Mouse (Mus musculus): Measurements from ENCODE around the gene Wnt2b.

Gene Wnt2b

DNA sequence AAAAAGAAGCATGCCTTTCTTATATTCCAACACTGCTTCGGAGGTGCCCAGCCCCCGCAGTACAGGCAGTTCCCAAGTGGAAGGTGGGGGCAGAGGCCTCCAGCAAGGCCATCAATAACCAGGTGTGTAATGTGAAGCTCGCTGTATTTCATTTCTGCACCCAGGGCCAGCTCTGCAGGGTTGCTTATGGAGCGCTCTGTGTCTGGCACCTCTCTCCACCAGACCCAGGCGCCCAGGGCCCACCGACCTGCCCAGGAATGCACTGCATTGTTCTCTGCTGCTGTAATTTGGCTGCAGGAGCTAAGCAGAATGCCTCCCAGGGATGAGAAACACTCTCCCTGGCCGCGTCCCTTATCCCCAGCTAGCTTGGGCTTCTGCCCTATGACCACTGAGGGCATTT is 18.4 kb downstream of the Wnt2b start:
- CTCF ChIA-PET, result interaction anchor here in 1 of 4 experiments (0.6 kb wide), 1 partner anchor 35 kb away, joined by 5 read pairs; no protein-coding TSS in a partner anchor
- POLR2A ChIA-PET, result interaction anchor here in 1 of 4 experiments (1.0 kb wide), 1 partner anchor 128 kb away, joined by 3 read pairs; no protein-coding TSS in a partner anchor

DNA sequence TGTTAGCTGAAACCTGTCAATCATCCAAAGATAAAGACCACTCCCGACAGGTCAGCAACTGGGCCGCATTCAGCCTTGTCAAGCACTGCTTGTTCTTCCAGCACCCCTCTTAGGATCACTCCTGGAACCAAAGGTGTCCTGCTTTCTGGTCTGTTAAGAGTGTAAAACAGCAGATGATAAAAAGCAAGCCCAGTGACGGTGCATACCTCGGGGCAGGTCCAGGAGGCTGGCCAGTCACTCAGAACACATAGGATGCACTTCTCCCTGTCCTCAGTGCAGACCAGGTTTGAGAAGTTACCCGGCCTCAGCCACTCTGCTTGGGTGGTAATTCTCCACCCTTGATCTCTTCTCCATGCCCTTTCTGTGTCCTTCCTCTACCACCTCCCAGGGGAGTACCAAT is 19.0 kb downstream of the Wnt2b start:
- ChIA-PET CTCF (no interaction called here), POLR2A (no interaction called here)

DNA sequence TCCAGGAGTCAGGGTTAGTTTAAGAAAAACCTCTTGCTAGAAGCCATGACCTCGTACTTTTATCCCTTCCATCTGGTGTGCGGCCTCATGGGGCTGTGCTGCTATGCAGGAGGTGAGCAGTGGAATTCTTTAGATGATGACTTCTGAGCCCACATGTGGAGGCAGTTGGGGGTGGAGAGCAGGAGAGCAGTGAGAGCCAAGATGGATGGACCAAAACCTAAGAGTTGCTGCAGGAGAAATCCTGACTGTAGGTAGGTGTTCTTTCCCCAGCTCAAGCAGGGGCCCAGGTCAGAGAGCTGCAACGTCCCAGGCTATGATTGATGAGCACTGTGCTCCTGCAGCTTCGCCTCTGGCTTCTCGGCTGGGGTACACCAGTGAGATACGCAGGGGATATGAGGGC is 21.0 kb downstream of the Wnt2b start:
- POLR2A ChIA-PET, result interaction anchor here in 1 of 4 experiments (0.7 kb wide), 1 partner anchor 11 kb away, joined by 3 read pairs; no protein-coding TSS in a partner anchor
- CTCF ChIA-PET, result no interaction called here

DNA sequence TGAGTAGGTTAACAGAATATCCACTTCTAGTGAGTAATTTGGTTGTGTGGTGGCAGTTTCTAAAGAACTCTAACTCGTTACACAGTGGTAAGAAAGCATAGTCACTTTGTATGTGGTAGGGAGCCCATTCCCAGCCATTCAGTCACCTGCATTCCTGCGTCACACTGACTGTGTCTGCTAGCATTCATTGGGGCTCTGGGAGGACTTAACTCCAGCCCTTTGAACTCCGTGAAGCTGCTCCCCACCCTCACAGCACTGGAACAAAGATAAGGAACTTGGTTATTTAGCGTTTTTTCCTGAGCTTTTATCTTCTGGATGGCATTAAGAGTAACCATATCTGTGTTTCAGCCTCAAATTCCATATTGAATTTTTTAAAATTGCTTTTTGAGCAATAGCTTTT is 23.4 kb downstream of the Wnt2b start:
- CTCF ChIA-PET, result interaction anchor here in 1 of 4 experiments (0.7 kb wide), 1 partner anchor 173 kb away, joined by 3 read pairs; no protein-coding TSS in a partner anchor
- POLR2A ChIA-PET, result interaction anchor here in 1 of 4 experiments (1.6 kb wide), 1 partner anchor 13 kb away, joined by 5 read pairs; no protein-coding TSS in a partner anchor

DNA sequence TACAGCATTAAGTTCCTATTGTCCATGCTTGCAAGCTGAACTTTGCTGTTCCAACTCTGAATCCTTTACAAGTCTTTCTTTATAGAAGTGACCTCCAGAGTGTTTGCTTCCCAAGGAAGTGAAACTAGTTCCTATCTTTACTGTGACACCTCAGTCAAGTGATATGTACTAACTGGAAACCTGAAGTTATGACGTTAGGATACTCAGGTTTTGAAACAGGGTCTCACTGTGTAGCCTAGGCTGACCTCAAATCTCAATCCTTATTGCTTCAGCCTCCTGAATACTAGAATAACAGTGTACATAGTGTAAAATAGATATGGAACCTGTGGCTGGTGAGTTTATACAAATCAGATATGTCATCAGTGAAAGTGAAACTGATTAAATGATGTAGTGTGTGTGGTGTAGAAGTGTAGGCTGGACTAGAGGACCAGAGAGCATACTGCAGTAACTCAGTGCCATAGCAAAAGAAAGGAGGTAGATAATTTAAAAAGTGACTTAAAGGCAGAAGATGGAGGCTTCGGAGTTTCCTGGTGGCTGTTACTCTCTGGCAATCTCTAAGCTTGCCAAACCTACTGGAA is 23.9 kb downstream of the Wnt2b start:
- CTCF ChIA-PET, result no interaction called here

DNA sequence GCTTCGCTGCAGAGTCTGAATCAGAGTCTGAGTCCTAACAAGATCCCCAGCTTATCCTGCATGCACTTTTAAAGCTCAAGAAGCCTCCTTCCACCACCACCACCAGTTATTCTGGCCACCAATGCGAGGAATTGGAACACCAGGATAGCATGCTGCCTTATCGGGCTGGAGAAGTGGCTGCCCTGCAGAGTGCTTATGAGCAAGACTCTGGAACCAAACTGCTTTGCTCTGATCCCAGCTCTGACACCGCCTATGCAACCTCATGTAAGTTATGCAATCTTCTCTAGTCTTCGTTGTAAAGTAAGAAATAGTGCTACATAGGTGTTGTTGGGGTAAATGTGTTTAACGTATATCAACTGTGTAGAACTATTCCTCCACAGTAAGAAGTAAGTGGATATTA is 32.3 kb downstream of the Wnt2b start:
- POLR2A ChIA-PET, result no interaction called here
- CTCF ChIA-PET, result no interaction called here

More for the DNA sequence above, 23.9 kb downstream of the Wnt2b start:
- POLR2A ChIA-PET, result interaction anchor here in 1 of 4 experiments (1.6 kb wide), 1 partner anchor 12 kb away, joined by 5 read pairs; no protein-coding TSS in a partner anchor

DNA sequence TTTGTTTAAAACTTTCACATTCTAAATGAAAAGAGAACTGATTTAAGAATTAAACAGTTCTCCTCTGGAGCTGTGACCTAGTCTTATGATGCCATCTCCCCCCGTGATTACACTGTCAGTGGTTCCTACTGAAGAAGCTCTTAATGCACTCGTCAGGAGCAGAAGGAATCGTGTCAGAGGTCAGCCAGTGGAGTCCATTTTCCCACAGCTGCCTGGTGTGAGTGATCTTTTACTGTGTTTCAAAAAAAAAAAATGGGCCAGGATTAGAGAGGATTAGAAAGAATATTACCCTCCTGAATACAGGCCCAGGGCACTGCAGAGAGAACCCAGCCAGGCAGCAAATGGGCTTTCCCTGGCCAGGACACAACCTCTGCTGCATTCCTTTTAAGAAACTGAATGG is 46.7 kb downstream of the Wnt2b start:
- POLR2A ChIA-PET, result interaction anchor here in 1 of 4 experiments (0.7 to 3.1 kb wide), 4 partner anchors 10 to 96 kb away, joined by 3 to 9 read pairs (median 4); no protein-coding TSS in a partner anchor
- CTCF ChIA-PET, result interaction anchor here in 2 of 4 experiments (0.7 kb wide), 2 partner anchors 18 to 78 kb away, joined by 3 read pairs; no protein-coding TSS in a partner anchor

DNA sequence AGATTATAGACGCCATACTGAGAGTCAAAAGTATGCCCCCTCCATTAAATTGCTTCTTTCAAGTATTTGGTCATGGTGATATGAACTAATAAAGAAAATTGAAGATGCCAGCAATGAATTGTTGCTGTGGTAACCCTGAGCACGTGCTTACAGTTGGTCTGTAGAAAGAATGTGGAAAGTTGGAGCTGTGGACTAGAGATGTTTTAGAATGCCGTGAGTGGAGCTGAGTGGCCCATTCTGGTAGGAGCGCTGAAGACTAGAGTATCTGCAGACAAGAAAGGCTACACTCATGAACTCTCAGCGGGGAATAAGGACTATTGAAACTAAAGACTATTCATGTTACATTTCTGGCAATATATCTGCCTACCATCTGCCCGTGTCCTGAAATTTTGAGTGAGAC is 52.5 kb downstream of the Wnt2b start:
- CTCF ChIA-PET, result interaction anchor here in 1 of 4 experiments (1.3 kb wide), 1 partner anchor 150 kb away, joined by 3 read pairs; no protein-coding TSS in a partner anchor
- POLR2A ChIA-PET, result interaction anchor here in 2 of 4 experiments (0.7 to 1.3 kb wide), 2 partner anchors 10 to 54 kb away, joined by 3 to 4 read pairs; no protein-coding TSS in a partner anchor

DNA sequence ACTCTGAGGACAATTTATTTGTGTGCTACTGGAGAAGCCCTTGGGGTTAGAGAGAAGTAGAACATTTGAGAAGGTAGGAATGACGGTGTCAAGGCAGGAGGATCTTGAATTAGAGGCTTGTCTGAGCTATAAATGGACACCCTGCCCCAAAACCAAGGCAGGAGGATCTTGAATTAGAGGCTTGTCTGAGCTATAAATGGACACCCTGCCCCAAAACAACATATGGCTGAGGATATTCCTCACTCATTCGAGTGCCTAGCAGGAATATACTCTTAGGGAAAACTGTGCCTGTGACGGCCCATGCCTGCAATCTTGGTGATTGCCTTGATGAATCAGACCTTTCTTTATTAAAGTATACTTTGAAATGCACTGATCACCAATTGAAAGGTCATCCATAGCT is 55.7 kb downstream of the Wnt2b start:
- ChIA-PET POLR2A (no interaction called here), CTCF (no interaction called here)

DNA sequence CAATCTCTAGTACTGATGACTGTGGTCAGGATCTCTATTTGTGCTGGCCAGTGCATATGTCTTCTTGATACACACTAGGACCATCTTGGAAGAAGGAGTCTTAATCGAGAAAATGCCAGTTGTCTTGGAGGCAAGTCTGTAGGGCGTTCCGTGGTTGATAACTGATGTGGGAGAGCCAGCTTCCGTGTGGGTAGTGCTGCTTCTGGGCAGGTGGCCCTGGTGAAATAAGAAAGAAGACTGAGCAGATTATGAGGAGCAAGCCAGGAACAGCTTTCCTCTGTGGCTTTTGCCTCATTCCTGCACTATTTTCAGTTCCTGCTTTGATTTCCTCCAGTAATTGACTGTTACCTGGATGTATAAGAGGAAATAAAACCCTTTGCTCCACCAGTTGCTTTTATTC is 56.3 kb downstream of the Wnt2b start:
- POLR2A ChIA-PET, result no interaction called here
- CTCF ChIA-PET, result no interaction called here

GRCm38 (mm10) chr3:104901154-104901553 is 60.6 kb downstream of the Wnt2b start:
- POLR2A ChIA-PET, result interaction anchor here in 1 of 4 experiments (0.6 to 0.9 kb wide), 3 partner anchors 14 to 55 kb away, joined by 3 read pairs; no protein-coding TSS in a partner anchor
- CTCF ChIA-PET, result interaction anchor here in 1 of 4 experiments (2.6 kb wide), 1 partner anchor 158 kb away, joined by 10 read pairs; no protein-coding TSS in a partner anchor

DNA sequence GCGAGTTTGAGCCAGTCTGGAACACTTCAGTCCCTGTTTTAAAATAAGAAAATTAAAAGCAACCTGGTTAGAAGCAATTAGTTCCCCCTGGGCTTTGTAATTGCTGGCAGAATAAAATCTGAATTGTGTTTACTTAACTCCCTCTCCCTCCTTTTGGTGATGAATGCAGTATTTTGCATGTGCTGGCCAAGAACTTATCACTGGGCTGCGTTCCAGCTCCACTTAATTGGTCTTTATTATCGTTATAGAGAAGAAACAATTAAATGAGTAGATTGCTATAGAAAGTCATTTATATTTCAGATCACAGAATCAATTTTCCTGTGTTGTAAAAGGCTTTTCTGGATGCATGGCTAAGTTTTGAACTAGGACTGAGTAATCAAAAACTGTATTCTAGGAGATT is 65.6 kb downstream of the Wnt2b start:
- CTCF ChIA-PET, result no interaction called here
- POLR2A ChIA-PET, result no interaction called here
